Mouse (Mus musculus): ENCODE data around the gene Fbxo2. TPM values are rescaled to one million over a fixed set of nuclear protein-coding genes. Genes with fewer than 3 reads are reported as not detected.

The Fbxo2 gene
- total and polyA plus RNA-seq, 3 experiments: 0.30 to 5.9 TPM; not detected in 1

Other genes with a start within 250 kb of the Fbxo2 start
- 4.8 and 6.5 TPM in 2 replicates for gene Plod1, start 223.9 kb upstream of the Fbxo2 start, total RNA-seq (2012; rRNA removed)
- 0.30 and 0.51 TPM in 2 replicates for gene Plod1, start 223.9 kb upstream of the Fbxo2 start, total RNA-seq (2014; rRNA removed)
- 1.9 TPM in 2 replicates for gene Plod1, start 223.9 kb upstream of the Fbxo2 start, polyA plus RNA-seq (2012; ENCODE audit: insufficient read length, low read depth)
- gene 2510039O18Rik, start 219.7 kb upstream of the Fbxo2 start, total RNA-seq (2012; rRNA removed): 32.8 and 33.9 TPM in 2 replicates
- 22.1 and 23.9 TPM in 2 replicates for gene 2510039O18Rik, start 219.7 kb upstream of the Fbxo2 start, total RNA-seq (2014; rRNA removed)
- 23.6 and 27.9 TPM in 2 replicates for gene 2510039O18Rik, start 219.7 kb upstream of the Fbxo2 start, polyA plus RNA-seq (2012; ENCODE audit: insufficient read length, low read depth)
- not detected in 2 replicates for gene Nppb, start 174.8 kb upstream of the Fbxo2 start, total RNA-seq (2012; rRNA removed)
- gene Nppb, start 174.8 kb upstream of the Fbxo2 start, total RNA-seq (2014; rRNA removed): not detected in 2 replicates
- not detected in 2 replicates for gene Nppb, start 174.8 kb upstream of the Fbxo2 start, polyA plus RNA-seq (2012; ENCODE audit: insufficient read length, low read depth)
- not detected in 2 replicates for gene Nppa, start 159.9 kb upstream of the Fbxo2 start, total RNA-seq (2012; rRNA removed)
- not detected in 2 replicates for gene Nppa, start 159.9 kb upstream of the Fbxo2 start, total RNA-seq (2014; rRNA removed)
- gene Nppa, start 159.9 kb upstream of the Fbxo2 start, polyA plus RNA-seq (2012; ENCODE audit: insufficient read length, low read depth): not detected in 2 replicates
- 5.5 and 5.7 TPM in 2 replicates for gene Clcn6, start 121.8 kb upstream of the Fbxo2 start, total RNA-seq (2012; rRNA removed)
- 3.7 and 4.8 TPM in 2 replicates for gene Clcn6, start 121.8 kb upstream of the Fbxo2 start, total RNA-seq (2014; rRNA removed)
- 9.2 and 10.6 TPM in 2 replicates for gene Clcn6, start 121.8 kb upstream of the Fbxo2 start, polyA plus RNA-seq (2012; ENCODE audit: insufficient read length, low read depth)
- gene Mthfr, start 121.5 kb upstream of the Fbxo2 start, total RNA-seq (2012; rRNA removed): 14.4 and 17.0 TPM in 2 replicates
- 15.3 and 16.1 TPM in 2 replicates for gene Mthfr, start 121.5 kb upstream of the Fbxo2 start, total RNA-seq (2014; rRNA removed)
- gene Mthfr, start 121.5 kb upstream of the Fbxo2 start, polyA plus RNA-seq (2012; ENCODE audit: insufficient read length, low read depth): 15.4 and 16.3 TPM in 2 replicates
- 5.6 and 6.2 TPM in 2 replicates for gene Agtrap, start 72.6 kb upstream of the Fbxo2 start, total RNA-seq (2012; rRNA removed)
- 4.0 and 4.1 TPM in 2 replicates for gene Agtrap, start 72.6 kb upstream of the Fbxo2 start, total RNA-seq (2014; rRNA removed)
- 5.4 and 5.9 TPM in 2 replicates for gene Agtrap, start 72.6 kb upstream of the Fbxo2 start, polyA plus RNA-seq (2012; ENCODE audit: insufficient read length, low read depth)
- gene Mad2l2, start 30.2 kb upstream of the Fbxo2 start, total RNA-seq (2012; rRNA removed): 39.4 and 43.3 TPM in 2 replicates
- 21.0 and 23.1 TPM in 2 replicates for gene Mad2l2, start 30.2 kb upstream of the Fbxo2 start, total RNA-seq (2014; rRNA removed)
- 36.5 and 40.9 TPM in 2 replicates for gene Mad2l2, start 30.2 kb upstream of the Fbxo2 start, polyA plus RNA-seq (2012; ENCODE audit: insufficient read length, low read depth)
- 0.04 TPM in 1 of 2 replicates, not detected in the other for gene Draxin, start 29.9 kb upstream of the Fbxo2 start, total RNA-seq (2012; rRNA removed)
- not detected in 2 replicates for gene Draxin, start 29.9 kb upstream of the Fbxo2 start, total RNA-seq (2014; rRNA removed)
- not detected in 2 replicates for gene Draxin, start 29.9 kb upstream of the Fbxo2 start, polyA plus RNA-seq (2012; ENCODE audit: insufficient read length, low read depth)
- gene Fbxo6, start 8.5 kb upstream of the Fbxo2 start, total RNA-seq (2012; rRNA removed): 20.5 and 25.7 TPM in 2 replicates
- gene Fbxo6, start 8.5 kb upstream of the Fbxo2 start, total RNA-seq (2014; rRNA removed): 24.1 and 32.5 TPM in 2 replicates
- gene Fbxo6, start 8.5 kb upstream of the Fbxo2 start, polyA plus RNA-seq (2012; ENCODE audit: insufficient read length, low read depth): 17.6 and 20.8 TPM in 2 replicates
- 10.5 and 10.6 TPM in 2 replicates for gene Fbxo44, start 139 bp upstream of the Fbxo2 start, total RNA-seq (2012; rRNA removed)
- gene Fbxo44, start 139 bp upstream of the Fbxo2 start, total RNA-seq (2014; rRNA removed): 2.2 and 2.8 TPM in 2 replicates
- 2.1 and 2.3 TPM in 2 replicates for gene Fbxo44, start 139 bp upstream of the Fbxo2 start, polyA plus RNA-seq (2012; ENCODE audit: insufficient read length, low read depth)
- gene Disp3, start 127.3 kb downstream of the Fbxo2 start, total RNA-seq (2012; rRNA removed): not detected in 2 replicates
- not detected in 2 replicates for gene Disp3, start 127.3 kb downstream of the Fbxo2 start, total RNA-seq (2014; rRNA removed)
- not detected in 2 replicates for gene Disp3, start 127.3 kb downstream of the Fbxo2 start, polyA plus RNA-seq (2012; ENCODE audit: insufficient read length, low read depth)